Mouse (Mus musculus) liver, postnatal 0 days (tissue): ENCODE measurements around the gene Ehd4.

ENCODE experiments used
- CTCF ChIP-seq: sonication (generic); IDR thresholded peaks from 2 replicates; pipeline ENCODE4 v1.5.1; 2016; ENCODE audit warnings: antibody characterized with exemption, low read depth
- EP300 ChIP-seq: IDR thresholded peaks from 2 replicates; pipeline ENCODE4 v1.6.1; 2016; ENCODE audit warnings: antibody characterized with exemption, low read depth, mild to moderate bottlenecking

DNA sequence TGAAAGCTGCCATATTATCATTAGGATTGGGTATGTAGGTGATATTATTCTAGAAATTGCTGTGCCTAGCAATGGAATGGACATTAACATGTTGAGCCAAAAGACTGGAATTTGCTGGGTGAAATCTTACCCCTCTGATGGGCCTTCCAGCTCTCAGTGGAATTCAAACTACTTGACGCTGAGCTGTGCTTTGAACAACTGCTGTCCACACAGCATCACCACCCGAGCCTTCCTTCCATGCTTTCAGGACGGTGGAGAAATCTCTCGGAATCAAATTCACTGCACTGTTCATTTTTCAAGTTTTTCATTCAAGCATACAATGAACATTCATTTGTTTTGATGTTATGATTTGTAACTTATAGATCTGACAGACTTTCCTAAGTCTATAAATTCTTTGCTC is 10.0 kb downstream of the Ehd4 start:
- TF ChIP-seq CTCF (no peak), EP300 (no peak)
